8 mouse cellular contexts compared by ENCODE assay signal in the genomic region with DNA sequence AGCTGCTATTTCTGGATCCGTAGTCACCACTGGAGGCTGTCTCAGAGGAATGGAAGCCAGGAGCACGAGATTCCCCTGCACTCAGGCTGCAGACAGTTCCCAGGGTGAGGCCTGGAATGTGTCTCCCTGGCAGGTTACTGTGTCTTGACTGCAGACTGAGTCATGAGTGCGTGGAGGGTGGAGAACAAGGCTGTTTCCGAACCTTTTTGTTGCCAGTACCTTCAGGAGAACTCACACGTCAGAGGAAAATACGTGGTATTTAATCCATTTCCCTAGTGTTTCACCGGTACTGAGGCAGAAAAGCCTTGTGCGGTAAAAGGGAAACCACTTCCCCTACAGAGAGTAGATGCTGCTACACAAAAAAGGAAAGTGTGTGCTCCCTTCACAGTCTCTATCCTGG. TPM values are rescaled to one million over a fixed set of nuclear protein-coding genes. Genes with fewer than 3 reads are reported as not detected.
DNase-seq lines count a peak whose midpoint lies in the region; ATAC-seq and TF ChIP-seq lines count a peak whose summit lies in the region.

No protein-coding gene starts in this region.

- H3K4me2 ChIP-seq in heart, embryonic 15.5 days = peak overlapping the region; percentile 21; the same call in 1 of the 2 replicates

- peak; percentile 91 for ATAC-seq in heart, embryonic 15.5 days (replicated peaks; ENCODE audit: insufficient number of reproducible peaks, insufficient read depth, low FRiP score, low read depth)
- ATAC-seq in megakaryocyte, adult 5-6 weeks (ENCODE audit: poor library complexity, severe bottlenecking) = peak; percentile 30; the same call in 1 of the 2 replicates

- 10% methylated on average over 8 of the region's 8 CpGs for WGBS in heart, embryonic 15.5 days

- H3K4me3 ChIP-seq in left cerebral cortex, adult 2 months = no peak overlapping the region
- H3K4me3 ChIP-seq in heart, embryonic 15.5 days = no peak overlapping the region

- no peaks in the 10 kb centered on the region for H3K36me3 ChIP-seq in heart, embryonic 15.5 days

- TF ChIP-seq CTCF in left cerebral cortex, adult 2 months (IDR thresholded peaks at IDR 0.05) = no peak

- no peaks in the 10 kb centered on the region for H3K27me3 ChIP-seq in heart, embryonic 15.5 days

- DNase-seq in left cerebral cortex, adult 2 months (ENCODE audit: extremely low spot score in 1 of 2, low spot score in 2 of 2) = peak; percentile 32 to 37
- no peak for DNase-seq in left cerebral cortex, postnatal 10 days (ENCODE audit: extremely low spot score in 1 of 2, low spot score in 2 of 2)
- peak; percentile 83 for DNase-seq in brain, adult 2 months (ENCODE audit: low read depth, low spot score)
- DNase-seq in cerebellum, postnatal 10 days = no peak
- DNase-seq in embryo, embryonic 11 days = no peak
- no peak for DNase-seq in kidney, adult 18-20 months

- peaks cover 36% of the 10 kb centered on the region for H3K4me1 ChIP-seq in heart, embryonic 15.5 days (replicated peaks)

- H3K9me3 ChIP-seq in heart, embryonic 15.5 days (replicated peaks) = no peaks in the 10 kb centered on the region

- H3K27ac ChIP-seq in left cerebral cortex, adult 2 months = peak overlapping the region; percentile 63; the same call in 1 of the 2 replicates
- H3K27ac ChIP-seq in heart, embryonic 15.5 days = peak overlapping the region; percentile 79

- intact Hi-C loops in left cerebral cortex, adult 2 months (cut with DNase I) = no loop called here
- intact Hi-C loops in left cerebral cortex, postnatal 10 days (cut with DNase I) = no loop called here

- no peak overlapping the region for H3K9ac ChIP-seq in heart, embryonic 15.5 days

RNA-seq across cellular contexts. Expression of a gene that starts 6.9 kb away (rescaled TPM):
- total RNA-seq in left cerebral cortex, adult 2 months (2021) = 100 to 1,000 TPM; 748 to 772 TPM
- total RNA-seq in left cerebral cortex, postnatal 10 days (2021) = 100 to 1,000 TPM; 384 to 392 TPM
- 95.1 and 106 TPM in 2 replicates for polyA plus RNA-seq in heart, embryonic 15.5 days (2015; fragmentation: Nextera tagmentation; extraction: Ambion mirVana)
- 0.80 and 1.6 TPM in 2 replicates for total RNA-seq in megakaryocyte, adult 5-6 weeks (2015)
- 1.7 and 2.0 TPM in 2 replicates for total RNA-seq in megakaryocyte, adult 5-6 weeks (2017)

RNA-seq across cellular contexts. Expression of a gene that starts 6.9 kb away (rescaled TPM):
- total RNA-seq in left cerebral cortex, adult 2 months (2021) = under 1 TPM in 1 of 2 experiments, not detected in 1; 0.20 TPM
- total RNA-seq in left cerebral cortex, postnatal 10 days (2021) = not detected
- 0.22 TPM in 1 of 2 replicates, not detected in the other for polyA plus RNA-seq in heart, embryonic 15.5 days (2015; fragmentation: Nextera tagmentation; extraction: Ambion mirVana)
- not detected in 2 replicates for total RNA-seq in megakaryocyte, adult 5-6 weeks (2015)
- total RNA-seq in megakaryocyte, adult 5-6 weeks (2017) = not detected in 2 replicates

RNA-seq across cellular contexts. Expression of a gene that starts 43.3 kb away (rescaled TPM):
- under 1 TPM; 0.09 to 0.19 TPM for total RNA-seq in left cerebral cortex, adult 2 months (2021)
- total RNA-seq in left cerebral cortex, postnatal 10 days (2021) = under 1 TPM; 0.09 to 0.14 TPM
- not detected in 2 replicates for polyA plus RNA-seq in heart, embryonic 15.5 days (2015; fragmentation: Nextera tagmentation; extraction: Ambion mirVana)
- total RNA-seq in megakaryocyte, adult 5-6 weeks (2015) = not detected in 2 replicates
- not detected in 2 replicates for total RNA-seq in megakaryocyte, adult 5-6 weeks (2017)

RNA-seq across cellular contexts. Expression of a gene that starts 47.8 kb away (rescaled TPM):
- total RNA-seq in left cerebral cortex, adult 2 months (2021) = under 1 TPM in 1 of 2 experiments, not detected in 1; 0.14 TPM
- 1 to 10 TPM; 4.2 to 5.0 TPM for total RNA-seq in left cerebral cortex, postnatal 10 days (2021)
- polyA plus RNA-seq in heart, embryonic 15.5 days (2015; fragmentation: Nextera tagmentation; extraction: Ambion mirVana) = 25.9 and 28.0 TPM in 2 replicates
- not detected in 2 replicates for total RNA-seq in megakaryocyte, adult 5-6 weeks (2015)
- not detected in 2 replicates for total RNA-seq in megakaryocyte, adult 5-6 weeks (2017)

Comparison
In these comparisons a context has a peak if more than half of its experiments do, and no peak if none do; other contexts are left out.
1. DNase-seq: peak in left cerebral cortex, adult 2 months (2 of 2) and brain, adult 2 months (single experiment); none in left cerebral cortex, postnatal 10 days (0 of 2), cerebellum, postnatal 10 days (0 of 2), embryo, embryonic 11 days (single experiment) and kidney, adult 18-20 months (single experiment).
2. RNA of a gene that starts 6.9 kb away (total RNA-seq): 748 to 772 TPM in left cerebral cortex, adult 2 months and 384 to 392 TPM in left cerebral cortex, postnatal 10 days; 0.80 to 2.0 TPM in megakaryocyte, adult 5-6 weeks; every median in the first group is over 100 times any median in the second.